Mouse (Mus musculus) limb, embryonic 14.5 days (tissue): ENCODE measurements around the gene Speg. TPM values are rescaled to one million over a fixed set of nuclear protein-coding genes. Genes with fewer than 3 reads are reported as not detected.

Source experiments
- ATAC-seq: fragments of 200-750 bp; cut with Nextera tagmentation; 2 replicates; pipeline ENCODE4 v1.8.0; 2017; ENCODE audit warnings: low read depth, moderate number of reproducible peaks, moderate TSS enrichment; ENCODE audit not compliant: low FRiP score
- DNase-seq: peaks from one replicate; pipeline ENCODE4 v3.0.0-alpha.2; 2015; ENCODE audit warnings: low spot score
- H3K27ac ChIP-seq: fragments of 300-500 bp; sonication (generic); replicated peaks from 2 replicates; pipeline ENCODE4 v1.5.1; 2014; ENCODE audit warnings: low read depth, mild to moderate bottlenecking, low read length, moderate library complexity, mixed read lengths
- H3K27me3 ChIP-seq: fragments of 300-500 bp; sonication (generic); 2 replicates; pipeline ENCODE4 v1.6.1; 2014; ENCODE audit warnings: low read length, mixed read lengths; ENCODE audit not compliant: control insufficient read depth, insufficient read depth
- H3K36me3 ChIP-seq: fragments of 300-500 bp; sonication (generic); 2 replicates; pipeline ENCODE4 v1.6.1; 2014; ENCODE audit warnings: mild to moderate bottlenecking, low read length, moderate library complexity, mixed read lengths; ENCODE audit not compliant: control insufficient read depth, insufficient read depth
- H3K4me1 ChIP-seq: fragments of 300-500 bp; sonication (generic); 2 replicates; pipeline ENCODE4 v1.6.1; 2014; ENCODE audit warnings: antibody characterized with exemption, low read length, mixed read lengths; ENCODE audit not compliant: control insufficient read depth, insufficient read depth
- H3K4me2 ChIP-seq: fragments of 300-500 bp; sonication (generic); replicated peaks from 2 replicates; pipeline ENCODE4 v1.6.1; 2014; ENCODE audit warnings: low read depth, mild to moderate bottlenecking, low read length, moderate library complexity; ENCODE audit not compliant: severe bottlenecking
- H3K4me3 ChIP-seq: fragments of 300-500 bp; sonication (generic); replicated peaks from 2 replicates; pipeline ENCODE4 v1.5.1; 2014; ENCODE audit warnings: low read length
- H3K9ac ChIP-seq: fragments of 300-500 bp; sonication (generic); 2 replicates; pipeline ENCODE4 v1.6.1; 2014; ENCODE audit warnings: mild to moderate bottlenecking, low read depth, low read length, moderate library complexity; ENCODE audit not compliant: severe bottlenecking
- H3K9me3 ChIP-seq: fragments of 300-500 bp; sonication (generic); 2 replicates; pipeline ENCODE4 v1.6.1; 2016; ENCODE audit warnings: low read length; ENCODE audit not compliant: control insufficient read depth
- POLR2A ChIP-seq: fragments of 200-500 bp; IDR thresholded peaks from 2 replicates; pipeline ENCODE4 v1.8.0; 2012; ENCODE audit warnings: inconsistent platforms, mild to moderate bottlenecking, moderate library complexity, borderline replicate concordance; ENCODE audit not compliant: insufficient read depth, insufficient read length; ENCODE audit errors: extremely low read depth
- WGBS: fragments of 180-500 bp; shearing (Covaris S2); extraction: QIAGEN DNeasy Blood & Tissue Kit; methylation state at CpG from one replicate; pipeline ENCODE4 v1.1.7; 2014; 5-methylcytosine and 5-hydroxymethylcytosine counted together
- polyA plus RNA-seq, 2 experiments: library from polyadenylated mRNA; depleted of rRNA in 1 of 2; stranded (reverse) in 1 of 2; unstranded in 1 of 2; fragments of >200 nt; fragmentation: Nextera tagmentation in 1 of 2; extraction: Ambion mirVana in 1 of 2; gene quantifications; 2 replicates each; pipeline versions ENCODE4 v1.2.1 to v1.2.3; 2012 to 2014

Gene Speg
- polyA plus RNA-seq, 2 experiments: 15.3 to 77.9 TPM

DNA sequence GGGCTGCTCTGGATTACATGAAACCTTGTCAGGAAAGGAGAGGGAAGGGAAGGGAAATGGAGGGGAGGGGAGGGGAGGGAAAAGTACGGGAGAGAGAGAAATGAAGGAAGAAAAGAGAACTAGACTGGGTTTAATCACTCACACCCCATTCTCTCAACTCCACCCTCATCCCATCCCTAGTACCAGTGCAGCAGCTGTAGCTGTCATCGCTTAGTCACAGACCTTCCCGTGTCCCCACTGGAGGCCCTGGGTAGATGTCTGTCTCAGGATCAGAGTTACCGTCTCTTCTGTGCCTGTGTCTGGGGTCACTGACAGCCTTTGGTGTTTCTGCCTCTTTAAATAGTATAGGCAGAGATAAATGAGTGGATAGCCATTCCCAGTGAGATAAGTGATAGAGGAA lies 33.1 kb downstream of the Speg start:
- Histone ChIP-seq H3K9ac (no peak overlapping the region), H3K4me2 (no peak overlapping the region), H3K27ac (no peak overlapping the region), H3K36me3 (peaks cover 45% of the 10 kb centered on the region), H3K4me3 (no peak overlapping the region), H3K27me3 (no peaks in the 10 kb centered on the region), H3K4me1 (no peaks in the 10 kb centered on the region), H3K9me3 (no peaks in the 10 kb centered on the region)
- DNase-seq (no peak), ATAC-seq (no peak)
- no peak for TF ChIP-seq POLR2A
- 72% methylated on average over 4 of the region's 4 CpGs for WGBS

- Histone ChIP-seq H3K9me3 (no peaks in the 10 kb centered on the region), H3K27me3 (no peaks in the 10 kb centered on the region), H3K4me1 (no peaks in the 10 kb centered on the region), H3K4me3 (no peak overlapping the region), H3K4me2 (no peak overlapping the region), H3K27ac (no peak overlapping the region), H3K9ac (no peak overlapping the region), H3K36me3 (peaks cover 37% of the 10 kb centered on the region)
- ATAC-seq (no peak), DNase-seq (no peak)
- no peak for TF ChIP-seq POLR2A
- WGBS: 89% methylated on average over 7 of the region's 7 CpGs
These were observed 34.9 kb downstream of the Speg start for GRCm38 (mm10) chr1:75409950-75410349.

DNA sequence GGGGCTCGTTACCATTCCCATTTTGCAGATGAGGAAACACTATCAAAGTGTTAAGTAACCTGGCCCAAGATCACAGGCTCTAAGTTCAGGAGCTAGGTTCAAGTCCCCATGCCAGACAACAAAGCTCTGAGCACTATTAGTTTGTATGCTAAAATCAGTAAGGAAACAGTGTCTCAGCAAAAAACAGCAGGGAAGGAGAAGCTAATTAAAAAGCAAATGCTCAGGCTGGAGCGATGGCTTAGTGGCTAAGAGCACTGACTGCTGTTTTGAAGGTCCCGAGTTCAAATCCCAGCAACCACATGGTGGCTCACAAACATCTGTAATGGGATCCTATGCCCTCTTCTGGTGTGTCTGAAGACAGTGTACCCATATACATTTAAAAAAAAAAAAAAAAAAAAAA lies 37.1 kb downstream of the Speg start:
- no peak for ATAC-seq
- Histone ChIP-seq H3K27me3 (no peaks in the 10 kb centered on the region), H3K27ac (no peak overlapping the region), H3K36me3 (peaks cover 36% of the 10 kb centered on the region), H3K4me2 (no peak overlapping the region), H3K9ac (no peak overlapping the region), H3K4me1 (no peaks in the 10 kb centered on the region), H3K9me3 (no peaks in the 10 kb centered on the region), H3K4me3 (no peak overlapping the region)
- no peak for TF ChIP-seq POLR2A
- DNase-seq: no peak
- WGBS: 90% methylated on average over 3 of the region's 3 CpGs

DNA sequence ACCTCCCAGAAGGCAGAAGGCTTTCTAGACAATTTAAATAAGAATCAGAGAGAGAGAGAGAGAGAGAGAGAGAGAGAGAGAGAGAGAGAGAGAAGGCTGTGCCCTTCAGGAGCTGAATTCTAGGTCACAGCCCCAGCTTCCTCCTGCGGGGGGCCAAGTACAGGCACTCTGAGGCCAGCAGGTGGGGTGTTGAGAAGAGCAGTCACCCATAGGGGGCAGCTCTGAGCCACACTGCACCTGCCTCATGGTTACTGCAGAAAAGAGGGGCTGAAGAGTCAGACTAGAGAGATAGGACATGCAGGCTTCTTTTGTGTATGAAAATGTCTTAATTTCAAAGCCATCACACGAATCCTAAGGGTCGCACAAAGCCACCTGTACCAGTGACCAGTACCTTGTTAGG lies 38.7 kb downstream of the Speg start:
- DNase-seq (no peak), ATAC-seq (no peak)
- Histone ChIP-seq H3K9me3 (no peaks in the 10 kb centered on the region), H3K36me3 (peaks cover 34% of the 10 kb centered on the region), H3K4me1 (no peaks in the 10 kb centered on the region), H3K27ac (no peak overlapping the region), H3K4me3 (no peak overlapping the region), H3K4me2 (no peak overlapping the region), H3K9ac (no peak overlapping the region), H3K27me3 (no peaks in the 10 kb centered on the region)
- TF ChIP-seq POLR2A: no peak
- 71% methylated on average over 3 of the region's 3 CpGs for WGBS

DNA sequence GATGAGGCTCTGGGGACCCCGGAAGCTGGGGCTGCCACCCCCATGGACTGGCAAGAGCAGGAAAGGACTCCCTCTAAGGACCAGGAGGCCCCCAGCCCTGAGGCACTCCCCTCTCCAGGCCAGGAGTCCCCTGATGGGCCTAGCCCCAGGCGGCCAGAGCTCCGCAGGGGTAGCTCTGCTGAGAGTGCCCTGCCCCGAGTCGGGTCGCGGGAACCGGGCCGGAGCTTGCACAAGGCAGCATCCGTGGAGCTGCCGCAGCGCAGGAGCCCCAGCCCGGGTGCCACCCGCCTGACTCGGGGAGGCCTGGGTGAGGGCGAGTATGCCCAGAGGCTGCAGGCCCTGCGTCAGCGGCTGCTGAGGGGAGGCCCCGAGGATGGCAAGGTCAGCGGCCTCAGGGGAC lies 46.7 kb downstream of the Speg start:
- ATAC-seq (no peak), DNase-seq (no peak)
- no peaks in the 10 kb centered on the region for H3K9me3 ChIP-seq
- H3K27me3 ChIP-seq: peaks cover 50% of the 10 kb centered on the region
- peaks cover 18% of the 10 kb centered on the region; the same call in 1 of the 2 replicates for H3K4me1 ChIP-seq
- WGBS: 13% methylated on average over 19 of the region's 20 CpGs
- H3K27ac ChIP-seq: no peak overlapping the region
- TF ChIP-seq POLR2A: no peak
- 0 out of 2 replicates have a peak overlapping the region, but pooled peaks have one; percentile 53 for H3K4me2 ChIP-seq
- H3K4me3 ChIP-seq: peak overlapping the region; percentile 36; the same call in 1 of the 2 replicates
- H3K9ac ChIP-seq: 0 out of 2 replicates have a peak overlapping the region, but pooled peaks have one; percentile 42
- H3K36me3 ChIP-seq: peaks cover 18% of the 10 kb centered on the region

- Histone ChIP-seq H3K9ac (peak overlapping the region; percentile 42), H3K4me1 (peaks cover 18% of the 10 kb centered on the region; the same call in 1 of the 2 replicates), H3K4me2 (peak overlapping the region; percentile 53), H3K9me3 (no peaks in the 10 kb centered on the region), H3K4me3 (peak overlapping the region; percentile 36), H3K36me3 (peaks cover 19% of the 10 kb centered on the region), H3K27me3 (peaks cover 50% of the 10 kb centered on the region), H3K27ac (no peak overlapping the region)
- no peak for DNase-seq
- no peak for ATAC-seq
- no peak for TF ChIP-seq POLR2A
- 8% methylated on average over 30 of the region's 32 CpGs for WGBS
These were observed 47.2 kb downstream of the Speg start for GRCm38 (mm10) chr1:75422216-75422822.
